Mouse (Mus musculus) embryonic facial prominence, embryonic 12.5 days (tissue): Measurements from ENCODE around the gene Olfr62. TPM values are rescaled to one million over a fixed set of nuclear protein-coding genes. Genes with fewer than 3 reads are reported as not detected.
A peak's percentile ranks its signal among the peaks of the same experiment; 100 is the strongest.

Experiments
- ATAC-seq: fragments of 200-750 bp; cut with Nextera tagmentation; 2 replicates; pipeline ENCODE4 v1.8.0; 2017; ENCODE audit not compliant: insufficient number of reproducible peaks, insufficient read depth, low FRiP score, low TSS enrichment
- H3K27ac ChIP-seq: fragments of 300-500 bp; sonication (generic); 2 replicates; pipeline ENCODE4 v1.5.1; 2016; ENCODE audit warnings: mild to moderate bottlenecking
- H3K27me3 ChIP-seq: fragments of 300-500 bp; sonication (generic); 2 replicates; pipeline ENCODE4 v1.6.1; 2016; ENCODE audit warnings: mild to moderate bottlenecking, moderate library complexity
- H3K36me3 ChIP-seq: fragments of 300-500 bp; sonication (generic); 2 replicates; pipeline ENCODE4 v1.6.1; 2016; ENCODE audit warnings: mild to moderate bottlenecking
- H3K4me1 ChIP-seq: fragments of 300-500 bp; sonication (generic); 2 replicates; pipeline ENCODE4 v1.6.1; 2016
- H3K4me2 ChIP-seq: fragments of 300-500 bp; sonication (generic); replicated peaks from 2 replicates; pipeline ENCODE4 v1.6.1; 2016; ENCODE audit warnings: mild to moderate bottlenecking, moderate library complexity
- H3K4me3 ChIP-seq: fragments of 300-500 bp; sonication (generic); 2 replicates; pipeline ENCODE4 v1.5.1; 2016; ENCODE audit warnings: mild to moderate bottlenecking
- H3K9ac ChIP-seq: fragments of 300-500 bp; sonication (generic); 2 replicates; pipeline ENCODE4 v1.6.1; 2016; ENCODE audit warnings: mild to moderate bottlenecking, moderate library complexity
- H3K9me3 ChIP-seq: fragments of 300-500 bp; sonication (generic); 2 replicates; pipeline ENCODE4 v1.6.1; 2016; ENCODE audit warnings: mild to moderate bottlenecking, moderate library complexity
- WGBS: fragments of 180-500 bp; shearing (Covaris S2); methylation state at CpG from one replicate; pipeline ENCODE4 v1.1.7; 2016; 5-methylcytosine and 5-hydroxymethylcytosine counted together
- polyA plus RNA-seq: library from polyadenylated mRNA; unstranded; fragments of >200 nt; fragmentation: Nextera tagmentation; extraction: Ambion mirVana; gene quantifications from 2 replicates; pipeline ENCODE4 v1.2.1, GENCODE M21; 2016

The Olfr62 gene
- polyA plus RNA-seq, 1 experiment from 2014 or later: not detected

DNA sequence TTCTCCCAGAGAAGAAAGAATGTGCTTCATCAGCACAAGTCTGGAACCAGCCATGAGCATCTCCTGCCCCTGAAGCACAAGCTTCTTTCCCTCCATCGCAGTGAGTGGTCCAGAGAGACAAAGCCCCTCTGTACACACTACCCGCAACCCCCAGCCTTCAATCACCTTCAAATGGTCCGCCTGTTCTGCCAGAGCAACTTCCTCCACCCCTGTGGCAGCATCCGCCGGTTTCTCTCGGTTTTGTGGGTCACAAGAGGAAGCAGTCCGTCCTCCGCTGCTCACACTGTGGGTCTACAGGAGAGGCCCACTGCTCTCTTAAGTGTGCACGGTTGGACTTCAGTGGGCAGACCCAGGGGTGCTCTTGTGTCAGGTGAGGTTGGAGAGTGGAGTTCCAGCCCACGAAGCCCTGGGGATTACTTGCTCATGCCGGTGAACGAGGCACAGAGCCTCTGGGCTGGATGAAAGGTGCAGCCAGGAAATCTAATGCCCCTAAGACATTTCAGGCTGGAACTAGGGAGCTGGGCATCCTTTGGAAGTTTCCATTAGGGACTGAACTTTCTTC is 33.7 kb downstream of the Olfr62 start, which contains the start of gene Olfr1342:
Olfr1342 (minus strand) TSS at position 345 of the 562 bp plus-strand sequence.
- Histone ChIP-seq H3K9ac (no peak within 1 kb of the TSS), H3K27me3 (no peaks in the 10 kb centered on the region), H3K4me3 (no peak within 1 kb of the TSS), H3K4me1 (no peaks in the 10 kb centered on the region), H3K36me3 (no peaks in the 10 kb centered on the region), H3K9me3 (no peaks in the 10 kb centered on the region), H3K27ac (no peak within 1 kb of the TSS), H3K4me2 (0 out of 2 replicates have a peak within 1 kb of the TSS, but pooled peaks have one; percentile 0)
- no peak for ATAC-seq
- 21% methylated on average over 12 of the region's 12 CpGs for WGBS

DNA sequence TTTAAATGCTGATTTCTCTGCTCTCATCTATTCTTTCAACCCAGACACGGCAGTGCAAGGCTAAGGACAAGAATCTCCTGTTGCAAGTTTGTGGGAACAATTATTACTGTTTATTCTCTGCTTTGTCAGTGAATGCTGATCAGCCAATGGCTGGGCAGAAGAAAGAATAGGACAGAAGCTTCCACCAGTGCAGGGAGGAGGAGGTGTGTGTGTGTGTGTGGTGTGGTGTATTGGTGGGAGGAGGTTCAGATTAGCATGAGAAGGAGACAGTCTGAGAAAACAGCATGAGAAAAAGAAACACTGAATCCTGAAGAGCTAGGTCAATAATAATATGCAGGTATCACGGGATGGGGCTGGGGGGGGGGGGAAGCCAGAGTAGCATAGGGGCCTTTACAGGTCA is 35.1 kb downstream of the Olfr62 start:
- H3K36me3 ChIP-seq: no peaks in the 10 kb centered on the region
- H3K4me3 ChIP-seq: no peak overlapping the region
- no peak overlapping the region for H3K27ac ChIP-seq
- ATAC-seq: no peak
- no peaks in the 10 kb centered on the region for H3K9me3 ChIP-seq
- no peaks in the 10 kb centered on the region for H3K27me3 ChIP-seq
- no peak overlapping the region for H3K9ac ChIP-seq
- no peaks in the 10 kb centered on the region for H3K4me1 ChIP-seq
- H3K4me2 ChIP-seq: no peak overlapping the region
- WGBS: 45% methylated on average over 2 of the region's 2 CpGs

DNA sequence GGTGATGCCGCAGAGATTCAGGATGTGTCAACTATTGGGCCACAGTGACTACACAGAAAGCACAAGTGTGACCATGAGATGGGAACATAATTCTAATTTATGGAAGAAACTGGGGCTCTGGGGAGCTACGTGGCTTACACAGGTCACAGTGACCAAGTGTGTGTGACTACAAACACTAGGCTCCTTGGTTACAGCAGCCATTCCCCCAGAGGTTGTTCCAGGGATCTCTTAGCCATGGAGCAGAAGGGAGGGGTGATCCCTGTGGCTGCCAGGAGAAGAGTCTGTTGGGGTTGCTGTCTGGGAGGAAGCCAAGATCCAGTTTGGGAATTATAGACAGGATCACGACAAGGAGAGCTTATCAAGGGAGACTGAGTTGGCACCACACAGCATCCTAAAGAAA is 44.5 kb downstream of the Olfr62 start, which contains the start of gene Olfr1341:
Olfr1341 (plus strand) TSS at position 301 of the 400 bp plus-strand sequence.
- H3K9ac ChIP-seq: no peak within 1 kb of the TSS
- no peak within 1 kb of the TSS for H3K4me2 ChIP-seq
- no peak for ATAC-seq
- H3K27me3 ChIP-seq: no peaks in the 10 kb centered on the region
- no peak within 1 kb of the TSS for H3K4me3 ChIP-seq
- H3K36me3 ChIP-seq: no peaks in the 10 kb centered on the region
- H3K4me1 ChIP-seq: no peaks in the 10 kb centered on the region
- H3K9me3 ChIP-seq: no peaks in the 10 kb centered on the region
- WGBS: 83% methylated on average over 3 of the region's 3 CpGs
- H3K27ac ChIP-seq: no peak within 1 kb of the TSS

DNA sequence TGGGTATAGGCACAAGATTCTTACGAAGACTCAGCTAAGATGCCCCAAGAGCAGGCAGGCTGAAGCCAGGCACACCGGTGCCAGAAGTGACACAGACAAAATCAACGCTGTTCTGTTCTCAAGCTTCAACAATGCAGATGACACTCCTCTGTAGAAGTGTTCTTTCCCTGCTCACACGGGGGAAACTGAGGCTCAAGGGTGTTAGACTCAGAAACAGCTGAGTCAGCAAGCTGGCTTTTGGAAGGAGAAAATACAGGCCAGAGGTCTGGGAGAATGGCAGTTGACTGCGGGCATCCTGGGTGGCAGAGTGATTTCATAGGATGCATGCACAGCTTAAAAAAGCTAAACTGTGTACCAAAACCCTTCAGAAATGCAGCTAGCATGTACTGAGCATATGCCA is 49.3 kb downstream of the Olfr62 start:
- no peak for ATAC-seq
- no peaks in the 10 kb centered on the region for H3K4me1 ChIP-seq
- no peak overlapping the region for H3K27ac ChIP-seq
- H3K27me3 ChIP-seq: no peaks in the 10 kb centered on the region
- no peak overlapping the region for H3K4me2 ChIP-seq
- no peaks in the 10 kb centered on the region for H3K9me3 ChIP-seq
- no peak overlapping the region for H3K9ac ChIP-seq
- H3K36me3 ChIP-seq: no peaks in the 10 kb centered on the region
- H3K4me3 ChIP-seq: no peak overlapping the region
- WGBS: 83% methylated on average over 5 of the region's 5 CpGs

DNA sequence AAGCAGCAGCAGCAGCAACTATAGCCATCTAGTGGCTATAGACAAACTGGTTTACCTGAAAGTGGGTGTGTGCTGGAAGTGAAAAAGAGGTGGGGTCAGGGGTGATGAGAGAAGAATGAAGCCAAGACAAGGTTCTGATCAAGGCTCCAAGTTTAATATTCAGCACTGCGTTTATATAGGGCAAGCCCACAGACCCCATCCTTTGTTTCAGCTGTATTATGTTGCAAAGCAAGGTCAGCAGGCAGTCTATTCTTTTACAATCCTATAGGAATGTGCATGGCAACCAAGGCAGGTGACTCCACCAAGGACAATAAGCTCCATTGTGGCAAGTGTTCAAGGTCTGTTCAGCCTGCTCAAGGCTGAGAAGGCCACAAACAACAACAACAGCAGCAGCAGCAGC is 52.9 kb downstream of the Olfr62 start:
- no peak overlapping the region for H3K9ac ChIP-seq
- H3K4me2 ChIP-seq: no peak overlapping the region
- H3K4me3 ChIP-seq: no peak overlapping the region
- H3K27ac ChIP-seq: no peak overlapping the region
- no peaks in the 10 kb centered on the region for H3K4me1 ChIP-seq
- WGBS: 58% methylated on average over 1 of the region's 1 CpGs
- no peaks in the 10 kb centered on the region for H3K27me3 ChIP-seq
- no peak for ATAC-seq
- no peaks in the 10 kb centered on the region for H3K36me3 ChIP-seq
- H3K9me3 ChIP-seq: no peaks in the 10 kb centered on the region

Other genes starting within 250 kb of the Olfr62 start
- gene Szt2, start 249.7 kb upstream of the Olfr62 start, polyA plus RNA-seq: 11.1 and 11.3 TPM in 2 replicates
- 125 TPM in 2 replicates for gene Med8, start 249.6 kb upstream of the Olfr62 start, polyA plus RNA-seq
- gene Elovl1, start 230.9 kb upstream of the Olfr62 start, polyA plus RNA-seq: 48.4 and 50.3 TPM in 2 replicates
- gene Cdc20, start 221.6 kb upstream of the Olfr62 start, polyA plus RNA-seq: 250 and 253 TPM in 2 replicates
- 0.61 and 0.64 TPM in 2 replicates for gene Mpl, start 201.4 kb upstream of the Olfr62 start, polyA plus RNA-seq
- 23.3 and 25.5 TPM in 2 replicates for gene Tie1, start 168.9 kb upstream of the Olfr62 start, polyA plus RNA-seq
- gene 2610528J11Rik, start 132.0 kb upstream of the Olfr62 start, polyA plus RNA-seq: 1.8 TPM in 2 replicates
- gene Tmem125, start 114.9 kb upstream of the Olfr62 start, polyA plus RNA-seq: 0.80 and 0.87 TPM in 2 replicates
- gene Cfap57, start 38.2 kb upstream of the Olfr62 start, polyA plus RNA-seq: 0.41 and 0.46 TPM in 2 replicates
- 154 and 165 TPM in 2 replicates for gene Ebna1bp2, start 38.2 kb upstream of the Olfr62 start, polyA plus RNA-seq
- gene Olfr1342, start 33.8 kb downstream of the Olfr62 start, polyA plus RNA-seq: 0.05 and 0.20 TPM in 2 replicates
- not detected in 2 replicates for gene Olfr1341, start 44.6 kb downstream of the Olfr62 start, polyA plus RNA-seq
- not detected in 2 replicates for gene Olfr1340, start 61.2 kb downstream of the Olfr62 start, polyA plus RNA-seq
- not detected in 2 replicates for gene Olfr1339, start 73.2 kb downstream of the Olfr62 start, polyA plus RNA-seq
- gene Olfr1338, start 99.8 kb downstream of the Olfr62 start, polyA plus RNA-seq: not detected in 2 replicates
- gene Olfr1337, start 123.6 kb downstream of the Olfr62 start, polyA plus RNA-seq: not detected in 2 replicates
- gene Olfr1335, start 151.0 kb downstream of the Olfr62 start, polyA plus RNA-seq: not detected in 2 replicates
- gene Olfr1333, start 177.3 kb downstream of the Olfr62 start, polyA plus RNA-seq: not detected in 2 replicates
- not detected in 2 replicates for gene Olfr1331, start 205.7 kb downstream of the Olfr62 start, polyA plus RNA-seq
- not detected in 2 replicates for gene Olfr1330, start 229.6 kb downstream of the Olfr62 start, polyA plus RNA-seq